Comparison of ENCODE assay signal across 17 mouse cellular contexts in the genomic region with DNA sequence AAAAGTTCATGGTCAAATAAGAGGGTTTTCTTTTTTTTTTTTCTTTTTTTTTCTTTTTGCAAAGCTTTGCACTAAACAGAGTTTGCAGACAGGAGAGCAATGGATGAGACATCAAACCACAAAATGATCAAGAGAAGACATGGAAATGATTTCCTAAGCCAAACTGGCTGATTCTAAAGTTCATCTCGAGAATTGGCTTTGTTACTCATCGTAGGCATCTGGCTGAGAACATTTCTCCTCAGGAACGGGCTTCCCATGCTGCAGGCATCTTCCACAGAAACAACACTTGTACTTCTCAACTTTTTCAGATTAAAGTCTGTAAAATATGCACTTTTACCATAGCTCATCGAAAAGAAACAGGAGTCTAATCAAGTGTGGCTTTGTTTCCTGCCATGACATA. TPM values are rescaled to one million over a fixed set of nuclear protein-coding genes. Genes with fewer than 3 reads are reported as not detected.
"Had no signal": no experiment of that assay in that cellular context is flagged by ENCODE, and none has a peak within 500 bp of the region (broad histone marks: within the 10 kb centered on the region; RNA-seq: fewer than 3 reads in every experiment).

No protein-coding gene starts in this region.

- H3K36me3 ChIP-seq: limb, embryonic 10.5 days; liver, embryonic 12.5 days; midbrain, embryonic 10.5 days; neural tube, embryonic 12.5 days had no signal

- H3K27ac ChIP-seq: layer of hippocampus, adult 2 months; limb, embryonic 10.5 days; liver, embryonic 12.5 days; midbrain, embryonic 10.5 days; neural tube, embryonic 12.5 days; stomach, postnatal 0 days had no signal

- H3K4me3 ChIP-seq: layer of hippocampus, adult 2 months; limb, embryonic 10.5 days; liver, embryonic 12.5 days; midbrain, embryonic 10.5 days; neural tube, embryonic 12.5 days had no signal

- ATAC-seq: liver, embryonic 12.5 days had no signal

- H3K9ac ChIP-seq: liver, embryonic 12.5 days; lung, embryonic 14.5 days; neural tube, embryonic 12.5 days had no signal

- DNase-seq: kidney, postnatal 10 days; kidney, postnatal 4 days; lung, embryonic 14.5 days; lung, postnatal 10 days; lung, postnatal 4 days; right cerebral cortex, postnatal 14 days; thymus, adult 2 months; thymus, postnatal 36 days had no signal

- H3K4me1 ChIP-seq: liver, embryonic 12.5 days; neural tube, embryonic 12.5 days had no signal

- H3K9me3 ChIP-seq: limb, embryonic 10.5 days had no signal

- H3K4me2 ChIP-seq: liver, embryonic 12.5 days; lung, embryonic 14.5 days; neural tube, embryonic 12.5 days had no signal

- H3K27me3 ChIP-seq: liver, embryonic 12.5 days; neural tube, embryonic 12.5 days had no signal

RNA-seq across cellular contexts. Expression of a gene that starts 21.6 kb away (rescaled TPM):
- total RNA-seq: megakaryocyte, adult 5-6 weeks had no signal
- polyA plus RNA-seq: kidney, embryonic 14.5 days; liver, embryonic 12.5 days; liver, embryonic 16.5 days; lung, embryonic 14.5 days; stomach, postnatal 0 days; thymus, adult 2 months had no signal
